Comparison of ENCODE assay signal across 9 mouse cellular contexts in genomic region chr10:87492332-87492660, GRCm38 (mm10). TPM values are rescaled to one million over a fixed set of nuclear protein-coding genes. Genes with fewer than 3 reads are reported as not detected.
DNase-seq lines count a peak whose midpoint lies in the region; ATAC-seq and TF ChIP-seq lines count a peak whose summit lies in the region.
"Had no signal": no experiment of that assay in that cellular context is flagged by ENCODE, and none has a peak within 500 bp of the region (broad histone marks: within the 10 kb centered on the region; RNA-seq: fewer than 3 reads in every experiment).

No protein-coding gene starts in this region.

- TF ChIP-seq CTCF in ES-Bruce4 (IDR thresholded peaks at IDR 0.05; ENCODE audit: low read depth, low read length): no peak

- no peak overlapping the region for H3K27ac ChIP-seq in heart, embryonic 12.5 days (ENCODE audit: poor library complexity, severe bottlenecking)
- no peak overlapping the region for H3K27ac ChIP-seq in ES-Bruce4 (ENCODE audit: insufficient read depth, low read length)
- peak overlapping the region; percentile 91 for H3K27ac ChIP-seq in forebrain, embryonic 15.5 days (replicated peaks)
- no peak overlapping the region for H3K27ac ChIP-seq in liver, embryonic 13.5 days

- no peaks in the 10 kb centered on the region for H3K36me3 ChIP-seq in heart, embryonic 12.5 days
- H3K36me3 ChIP-seq in ES-Bruce4 (ENCODE audit: control insufficient read depth, insufficient read depth, low read length, poor library complexity, severe bottlenecking): no peaks in the 10 kb centered on the region
- no peaks in the 10 kb centered on the region for H3K36me3 ChIP-seq in forebrain, embryonic 15.5 days
- no peaks in the 10 kb centered on the region for H3K36me3 ChIP-seq in liver, embryonic 13.5 days

- no peak overlapping the region; the same call in 1 of the 2 replicates for H3K9ac ChIP-seq in heart, embryonic 12.5 days
- no peak overlapping the region for H3K9ac ChIP-seq in ES-Bruce4 (ENCODE audit: low read depth, poor library complexity, severe bottlenecking)
- H3K9ac ChIP-seq in forebrain, embryonic 15.5 days (replicated peaks): peak overlapping the region; percentile 76
- no peak overlapping the region for H3K9ac ChIP-seq in liver, embryonic 13.5 days

- H3K4me3 ChIP-seq in heart, embryonic 12.5 days: peak overlapping the region; percentile 64
- peak overlapping the region; percentile 69 for H3K4me3 ChIP-seq in ES-Bruce4 (ENCODE audit: low read depth, low read length)
- peak overlapping the region; percentile 80 for H3K4me3 ChIP-seq in forebrain, embryonic 15.5 days
- peak overlapping the region; percentile 46 for H3K4me3 ChIP-seq in liver, embryonic 13.5 days (replicated peaks)
- H3K4me3 ChIP-seq: myocyte had no signal

- no peak for DNase-seq in heart, adult 8-10 months (ENCODE audit: low spot score)
- no peak for DNase-seq in liver, embryonic 13.5 days
- no peak for DNase-seq in thymus, postnatal 0 days (ENCODE audit: low spot score)
- no peak for DNase-seq in cerebellum, adult 18-20 months
- DNase-seq in layer of hippocampus, adult 8-10 months (ENCODE audit: low spot score in 2 of 2): no peak

- H3K4me2 ChIP-seq in heart, embryonic 12.5 days: peak overlapping the region; percentile 98
- H3K4me2 ChIP-seq in forebrain, embryonic 15.5 days (replicated peaks): peak overlapping the region; percentile 89
- H3K4me2 ChIP-seq in liver, embryonic 13.5 days: peak overlapping the region; percentile 66

- peaks cover 97% of the 10 kb centered on the region for H3K27me3 ChIP-seq in heart, embryonic 12.5 days (replicated peaks)
- peaks cover 12% of the 10 kb centered on the region for H3K27me3 ChIP-seq in ES-Bruce4 (ENCODE audit: control insufficient read depth, insufficient read depth, low read length, poor library complexity, severe bottlenecking)
- H3K27me3 ChIP-seq in forebrain, embryonic 15.5 days: peaks cover 5% of the 10 kb centered on the region; the same call in 1 of the 2 replicates
- H3K27me3 ChIP-seq in liver, embryonic 13.5 days: peaks cover 96% of the 10 kb centered on the region

- no peak for TF ChIP-seq POLR2A in ES-Bruce4 (IDR thresholded peaks at IDR 0.05; ENCODE audit: insufficient read depth, low read length)

- no peak; the same call in 1 of the 2 replicates for ATAC-seq in heart, embryonic 12.5 days (ENCODE audit: insufficient number of reproducible peaks, low FRiP score)
- no peak for ATAC-seq in forebrain, embryonic 15.5 days (replicated peaks)
- ATAC-seq in liver, embryonic 13.5 days (ENCODE audit: low read depth): no peak

- 0 out of 2 replicates have a peak, but pooled peaks cover 3% of the 10 kb centered on the region for H3K9me3 ChIP-seq in heart, embryonic 12.5 days (replicated peaks)
- H3K9me3 ChIP-seq in ES-Bruce4 (replicated peaks; ENCODE audit: control insufficient read depth, insufficient read depth, low read length, poor library complexity, severe bottlenecking): no peaks in the 10 kb centered on the region
- no peaks in the 10 kb centered on the region for H3K9me3 ChIP-seq in forebrain, embryonic 15.5 days
- H3K9me3 ChIP-seq in liver, embryonic 13.5 days (replicated peaks): no peaks in the 10 kb centered on the region

- WGBS in heart, embryonic 12.5 days: under 1% methylated on average over 26 of the region's 26 CpGs
- WGBS in forebrain, embryonic 15.5 days: 1% methylated on average over 26 of the region's 26 CpGs
- WGBS in liver, embryonic 13.5 days (ENCODE audit: insufficient replicate concordance): under 1% methylated on average over 26 of the region's 26 CpGs

- TF ChIP-seq EP300 in ES-Bruce4 (IDR thresholded peaks at IDR 0.05; ENCODE audit: insufficient read depth, low read depth, low read length): no peak

- H3K4me1 ChIP-seq in heart, embryonic 12.5 days (replicated peaks): peaks cover 17% of the 10 kb centered on the region
- H3K4me1 ChIP-seq in ES-Bruce4 (ENCODE audit: control insufficient read depth, insufficient read depth, low read length): no peaks in the 10 kb centered on the region
- H3K4me1 ChIP-seq in forebrain, embryonic 15.5 days: peaks cover 63% of the 10 kb centered on the region
- 0 out of 2 replicates have a peak, but pooled peaks cover 4% of the 10 kb centered on the region for H3K4me1 ChIP-seq in liver, embryonic 13.5 days (replicated peaks)

RNA-seq across cellular contexts. Expression of gene Ascl1, which starts 1.2 kb away (rescaled TPM):
- polyA plus RNA-seq in heart, embryonic 12.5 days (2016; fragmentation: Nextera tagmentation; extraction: Ambion mirVana): 0.19 TPM in 1 of 2 replicates, not detected in the other
- total RNA-seq in heart, adult 8-10 months (2022): not detected
- not detected in 2 replicates for polyA plus RNA-seq in ES-Bruce4 (2011; ENCODE audit: insufficient read depth, insufficient read length, low read depth, missing spikeins)
- polyA plus RNA-seq in forebrain, embryonic 15.5 days (2015; fragmentation: Nextera tagmentation; extraction: Ambion mirVana): 24.2 and 25.8 TPM in 2 replicates
- polyA plus RNA-seq in liver, embryonic 13.5 days (2015; fragmentation: Nextera tagmentation; extraction: Ambion mirVana): 0.07 TPM in 1 of 2 replicates, not detected in the other
- 1.6 and 2.3 TPM in 2 replicates for polyA plus RNA-seq in thymus, postnatal 0 days (2015; fragmentation: Nextera tagmentation; extraction: Ambion mirVana)
- total RNA-seq in layer of hippocampus, adult 8-10 months (2022): 1 to 10 TPM; 5.0 to 7.2 (median 6.2) TPM
- polyA plus RNA-seq: myocyte had no signal

RNA-seq across cellular contexts. Expression of gene Pah, which starts 29.3 kb away (rescaled TPM):
- polyA plus RNA-seq in heart, embryonic 12.5 days (2016; fragmentation: Nextera tagmentation; extraction: Ambion mirVana): not detected in 2 replicates
- total RNA-seq in heart, adult 8-10 months (2022): 10 to 100 TPM; 42.2 to 72.8 (median 45.1) TPM
- not detected in 2 replicates for polyA plus RNA-seq in ES-Bruce4 (2011; ENCODE audit: insufficient read depth, insufficient read length, low read depth, missing spikeins)
- not detected in 2 replicates for polyA plus RNA-seq in forebrain, embryonic 15.5 days (2015; fragmentation: Nextera tagmentation; extraction: Ambion mirVana)
- 28.5 and 36.6 TPM in 2 replicates for polyA plus RNA-seq in liver, embryonic 13.5 days (2015; fragmentation: Nextera tagmentation; extraction: Ambion mirVana)
- polyA plus RNA-seq in thymus, postnatal 0 days (2015; fragmentation: Nextera tagmentation; extraction: Ambion mirVana): 0.31 and 0.88 TPM in 2 replicates
- not detected for total RNA-seq in layer of hippocampus, adult 8-10 months (2022)
- polyA plus RNA-seq: myocyte had no signal

Comparison
In these comparisons a context has a peak if more than half of its experiments do, and no peak if none do; other contexts are left out.
1. RNA of gene Pah, which starts 29.3 kb away (polyA plus RNA-seq): 28.5 to 36.6 TPM in liver, embryonic 13.5 days; 0.31 to 0.88 TPM in thymus, postnatal 0 days, not detected in heart, embryonic 12.5 days, not detected in ES-Bruce4 and not detected in forebrain, embryonic 15.5 days; every median in the first group is over 10 times any median in the second.
2. Peak in every context shown above with its lines, with median percentiles within 50 percentile points of each other: H3K4me2 ChIP-seq and H3K4me3 ChIP-seq.